Mouse (Mus musculus): ENCODE measurements around the gene Hist1h2bn.
"Not testable (repeated sequence)": the region's sequence is repeated elsewhere in the genome, so short reads cannot be mapped to it uniquely, and the experiment has no call there.

GRCm38 (mm10) chr13:21715864-21716539 lies 37.9 kb upstream of the Hist1h2bn start, which contains the start of the genes Hist1h2bl and Hist1h2ai:
- not testable (repeated sequence) for TF ChIP-seq FOSL1 (IDR thresholded peaks at IDR 0.05; ENCODE audit: insufficient read depth, low read length, poor library complexity, severe bottlenecking); CTCF (IDR thresholded peaks at IDR 0.05; ENCODE audit: control insufficient read depth, insufficient read depth, insufficient read length); MAX (IDR thresholded peaks at IDR 0.05); CEBPB (IDR thresholded peaks at IDR 0.05; ENCODE audit: low read depth); USF1 (IDR thresholded peaks at IDR 0.05; ENCODE audit: low read depth); MYOD1 (IDR thresholded peaks at IDR 0.05; ENCODE audit: control insufficient read depth, insufficient read length, low read depth); MYOG (IDR thresholded peaks at IDR 0.05; ENCODE audit: control insufficient read depth, extremely low read depth, insufficient read length)

Measured in C2C12 (cell line).